ENCODE assay signal across 8 mouse cellular contexts in the genomic region with DNA sequence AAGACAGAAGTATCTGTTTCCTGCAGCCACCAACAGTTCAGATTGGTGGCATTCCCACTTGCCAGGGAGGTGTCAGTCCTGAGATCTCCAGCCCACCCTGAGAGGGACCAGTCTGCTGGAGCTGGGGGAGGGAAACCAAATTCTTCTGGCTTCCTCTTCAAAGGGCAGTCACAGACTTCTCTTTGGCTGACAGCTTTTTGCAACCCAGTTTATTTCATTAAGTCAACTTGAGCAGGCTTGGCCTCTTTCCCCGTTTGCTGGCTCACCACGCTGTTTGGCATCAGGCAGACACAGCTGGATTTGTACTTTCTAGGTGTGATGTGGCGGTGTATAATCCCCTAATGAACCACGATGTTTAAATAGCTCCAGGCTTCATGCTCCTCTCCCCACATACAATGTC.
DNase-seq lines count a peak whose midpoint lies in the region; ATAC-seq lines count a peak whose summit lies in the region.

No protein-coding gene starts in this region.

- 35% methylated on average over 4 of the region's 4 CpGs for WGBS in neural tube, embryonic 13.5 days

- H3K4me1 ChIP-seq in neural tube, embryonic 13.5 days (replicated peaks), result peaks cover 24% of the 10 kb centered on the region

- no peaks in the 10 kb centered on the region for H3K9me3 ChIP-seq in neural tube, embryonic 13.5 days

- intact Hi-C loops in heart, postnatal 14 days (cut with DNase I), result loop anchor here (5.0 to 10.0 kb wide), 3 partner anchors 68 to 531 kb away; no protein-coding TSS in a partner anchor

- H3K36me3 ChIP-seq in neural tube, embryonic 13.5 days, result no peaks in the 10 kb centered on the region

- H3K27me3 ChIP-seq in neural tube, embryonic 13.5 days, result no peaks in the 10 kb centered on the region

- no peak overlapping the region for H3K4me2 ChIP-seq in neural tube, embryonic 13.5 days

- H3K27ac ChIP-seq in neural tube, embryonic 13.5 days (replicated peaks), result 0 out of 2 replicates have a peak overlapping the region, but pooled peaks have one; percentile 13

- H3K4me3 ChIP-seq in neural tube, embryonic 13.5 days, result no peak overlapping the region

- peak; percentile 15 for DNase-seq in adrenal gland, postnatal 25 days
- no peak for DNase-seq in adrenal gland, adult 8-10 months
- DNase-seq in neural tube, embryonic 10.5 days (ENCODE audit: extremely low spot score, low spot score), result no peak
- peak; percentile 60 to 75 for DNase-seq in heart, postnatal 14 days
- DNase-seq in skeletal muscle tissue, adult 2 months (ENCODE audit: low read depth, low spot score), result peak; percentile 44
- no peak for DNase-seq in cerebellum, adult 8-10 months
- DNase-seq in kidney, adult 9 months, result no peak

- H3K9ac ChIP-seq in neural tube, embryonic 13.5 days, result no peak overlapping the region

- ATAC-seq in neural tube, embryonic 13.5 days (ENCODE audit: low read depth), result no peak

Comparison
In these comparisons a context has a peak if more than half of its experiments do, and no peak if none do; other contexts are left out.
1. DNase-seq: peak in adrenal gland, postnatal 25 days (single experiment), heart, postnatal 14 days (2 of 2) and skeletal muscle tissue, adult 2 months (single experiment); none in adrenal gland, adult 8-10 months (single experiment), neural tube, embryonic 10.5 days (single experiment), cerebellum, adult 8-10 months (single experiment) and kidney, adult 9 months (single experiment).